Mouse (Mus musculus): Measurements from ENCODE around the gene Coro1c.
A peak's percentile ranks its signal among the peaks of the same experiment; 100 is the strongest.

The Coro1c gene

GRCm38 (mm10) chr5:113924608-113925007 lies 16.1 kb upstream of the Coro1c start:
- no peak for DNase-seq

- no peak for DNase-seq
Measured at GRCm38 (mm10) chr5:113921310-113922166, 13.0 kb upstream of the Coro1c start.

GRCm38 (mm10) chr5:113919060-113919459 lies 10.5 kb upstream of the Coro1c start:
- no peak for DNase-seq

- DNase-seq = peak; percentile 58 to 66
Measured at GRCm38 (mm10) chr5:113918654-113919053, 10.1 kb upstream of the Coro1c start.

- DNase-seq = no peak
Measured at GRCm38 (mm10) chr5:113910705-113911104, 2.1 kb upstream of the Coro1c start.

GRCm38 (mm10) chr5:113910065-113910701 lies 1.6 kb upstream of the Coro1c start:
- peak; percentile 36 to 60 for DNase-seq

GRCm38 (mm10) chr5:113907786-113908567 lies 581 bp downstream of the Coro1c start:
- peak; percentile 78 to 80 for DNase-seq

GRCm38 (mm10) chr5:113906958-113907735 lies 1.4 kb downstream of the Coro1c start:
- peak; percentile 57 to 66 for DNase-seq

- no peak for DNase-seq
Measured at GRCm38 (mm10) chr5:113904987-113905386, 3.6 kb downstream of the Coro1c start.

GRCm38 (mm10) chr5:113902983-113903382 lies 5.6 kb downstream of the Coro1c start:
- no peak for DNase-seq

GRCm38 (mm10) chr5:113902017-113902416 lies 6.5 kb downstream of the Coro1c start:
- no peak for DNase-seq

- peak; percentile 76 to 79 for DNase-seq
Measured at GRCm38 (mm10) chr5:113901074-113901571, 7.4 kb downstream of the Coro1c start.

- no peak for DNase-seq
Measured at GRCm38 (mm10) chr5:113899543-113899942, 9.0 kb downstream of the Coro1c start.

GRCm38 (mm10) chr5:113892005-113892404 lies 16.6 kb downstream of the Coro1c start:
- DNase-seq = no peak

- no peak for DNase-seq
Measured at GRCm38 (mm10) chr5:113890874-113891273, 17.7 kb downstream of the Coro1c start.

GRCm38 (mm10) chr5:113889912-113890311 lies 18.6 kb downstream of the Coro1c start:
- no peak for DNase-seq

- peak in 1 of 2 experiments; percentile 40 for DNase-seq
Measured at GRCm38 (mm10) chr5:113889181-113889906, 19.2 kb downstream of the Coro1c start.

- no peak for DNase-seq
Measured at GRCm38 (mm10) chr5:113888186-113888795, 20.3 kb downstream of the Coro1c start.

- peak; percentile 61 to 71 for DNase-seq
Measured at GRCm38 (mm10) chr5:113887132-113887531, 21.4 kb downstream of the Coro1c start.

GRCm38 (mm10) chr5:113885623-113886022 lies 22.9 kb downstream of the Coro1c start:
- DNase-seq = no peak

- no peak for DNase-seq
Measured at GRCm38 (mm10) chr5:113884750-113885149, 23.8 kb downstream of the Coro1c start.

Data from lung, adult 18-20 months (tissue).